Mouse (Mus musculus) kidney, adult 2 months (tissue): ENCODE data around the gene Ptafr.

ENCODE experiments used
- CTCF ChIP-seq: fragments of 200-500 bp; conservative IDR thresholded peaks from 2 replicates; pipeline ENCODE4 v1.5.1; 2011; ENCODE audit warnings: low read depth, mild to moderate bottlenecking, control low read depth, low read length, moderate library complexity, mixed read lengths; ENCODE audit not compliant: insufficient read depth, insufficient read length
- POLR2A ChIP-seq: fragments of 200-500 bp; IDR thresholded peaks from one replicate; pipeline ENCODE4 v1.6.1; 2011; ENCODE audit warnings: low read depth, low read length, control low read depth

GRCm38 (mm10) chr4:132532496-132532895 lies 31.4 kb upstream of the Ptafr start:
- TF ChIP-seq POLR2A (no peak), CTCF (no peak)
